Comparison of ENCODE assay signal across 17 mouse cellular contexts in the genomic region with DNA sequence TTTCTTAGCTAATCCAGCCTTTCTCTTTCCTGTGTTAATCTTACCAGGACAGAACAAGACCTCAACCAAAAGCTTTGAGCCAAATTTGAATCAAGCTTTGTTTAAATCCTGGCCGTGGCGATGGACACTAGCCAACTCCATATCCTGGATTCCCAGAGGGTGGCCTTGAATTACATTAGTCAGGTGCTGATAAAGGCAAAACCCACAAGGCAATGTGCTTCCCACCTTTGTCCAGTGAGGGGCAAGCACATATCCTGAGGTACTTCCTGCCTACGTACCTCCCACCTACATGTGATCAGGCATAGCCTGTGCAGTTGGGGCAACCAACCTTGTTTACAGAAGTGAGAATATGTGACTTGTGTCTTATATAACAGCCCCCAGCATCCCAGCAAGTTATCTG. TPM values are rescaled to one million over a fixed set of nuclear protein-coding genes. Genes with fewer than 3 reads are reported as not detected.
A peak's percentile ranks its signal among the peaks of the same experiment; 100 is the strongest.
DNase-seq lines count a peak whose midpoint lies in the region; ATAC-seq and TF ChIP-seq lines count a peak whose summit lies in the region.
"Had no signal": no experiment of that assay in that cellular context is flagged by ENCODE, and none has a peak within 500 bp of the region (broad histone marks: within the 10 kb centered on the region; RNA-seq: fewer than 3 reads in every experiment).

No protein-coding gene starts in this region.

- H3K9me3 ChIP-seq in forebrain, embryonic 13.5 days (replicated peaks), result no peaks in the 10 kb centered on the region
- H3K9me3 ChIP-seq: forebrain, embryonic 12.5 days; heart, embryonic 10.5 days; hindbrain, embryonic 12.5 days; liver, embryonic 15.5 days; midbrain, embryonic 13.5 days had no signal

- TF ChIP-seq CTCF in cerebellum, adult 2 months (IDR thresholded peaks at IDR 0.05; ENCODE audit: borderline replicate concordance, insufficient read depth, low read depth, low read length), result no peak

- no peak for TF ChIP-seq POLR2A in cerebellum, adult 2 months (IDR thresholded peaks at IDR 0.05; ENCODE audit: borderline replicate concordance, insufficient read depth, low read length)

- H3K27me3 ChIP-seq in cerebellum, adult 2 months (ENCODE audit: control insufficient read depth, insufficient read depth, low read length), result no peaks in the 10 kb centered on the region
- no peaks in the 10 kb centered on the region for H3K27me3 ChIP-seq in forebrain, embryonic 13.5 days
- H3K27me3 ChIP-seq: forebrain, embryonic 12.5 days; hindbrain, embryonic 12.5 days; liver, embryonic 15.5 days; midbrain, embryonic 13.5 days had no signal

- 41% methylated on average over 3 of the region's 3 CpGs for WGBS in cerebellum, adult 2 months
- 60% methylated on average over 3 of the region's 3 CpGs for WGBS in forebrain, embryonic 13.5 days

- H3K27ac ChIP-seq in cerebellum, adult 2 months (ENCODE audit: insufficient read depth, low read length), result no peak overlapping the region
- H3K27ac ChIP-seq in forebrain, embryonic 13.5 days, result no peak overlapping the region
- H3K27ac ChIP-seq: forebrain, embryonic 12.5 days; heart, embryonic 10.5 days; hindbrain, embryonic 12.5 days; liver, embryonic 15.5 days; midbrain, embryonic 13.5 days had no signal

- ATAC-seq in cerebellum, adult (ENCODE audit: insufficient number of reproducible peaks, low FRiP score, low TSS enrichment), result no peak
- ATAC-seq in forebrain, embryonic 13.5 days, result no peak
- ATAC-seq: activated CD4-positive, CD25-positive, alpha-beta regulatory T cell, adult 4 months; midbrain, embryonic 13.5 days had no signal

- H3K4me3 ChIP-seq in cerebellum, adult 2 months (replicated peaks; ENCODE audit: insufficient read depth, low read depth, low read length), result no peak overlapping the region
- no peak overlapping the region for H3K4me3 ChIP-seq in forebrain, embryonic 13.5 days
- H3K4me3 ChIP-seq: forebrain, embryonic 12.5 days; heart, embryonic 10.5 days; hindbrain, embryonic 12.5 days; liver, embryonic 15.5 days; midbrain, embryonic 13.5 days had no signal

- no peak overlapping the region for H3K9ac ChIP-seq in forebrain, embryonic 13.5 days
- H3K9ac ChIP-seq: forebrain, embryonic 12.5 days; hindbrain, embryonic 12.5 days; liver, embryonic 15.5 days; midbrain, embryonic 13.5 days had no signal

- no peak overlapping the region for H3K4me2 ChIP-seq in forebrain, embryonic 13.5 days
- H3K4me2 ChIP-seq: forebrain, embryonic 12.5 days; hindbrain, embryonic 12.5 days; liver, embryonic 15.5 days; midbrain, embryonic 13.5 days had no signal

- H3K4me1 ChIP-seq in cerebellum, adult 2 months (ENCODE audit: control insufficient read depth, insufficient read depth, low read length), result no peaks in the 10 kb centered on the region; the same call in 1 of the 2 replicates
- H3K4me1 ChIP-seq in forebrain, embryonic 13.5 days, result peaks cover 4% of the 10 kb centered on the region; the same call in 1 of the 2 replicates
- H3K4me1 ChIP-seq: forebrain, embryonic 12.5 days; hindbrain, embryonic 12.5 days; midbrain, embryonic 13.5 days had no signal

- H3K36me3 ChIP-seq in forebrain, embryonic 13.5 days (ENCODE audit: poor library complexity, severe bottlenecking), result no peaks in the 10 kb centered on the region
- H3K36me3 ChIP-seq: forebrain, embryonic 12.5 days; heart, embryonic 10.5 days; hindbrain, embryonic 12.5 days; liver, embryonic 15.5 days; midbrain, embryonic 13.5 days had no signal

- DNase-seq in cerebellum, adult 2 months, result peak; percentile 27 to 30
- peak; percentile 24 for DNase-seq in kidney, postnatal 10 days
- DNase-seq in kidney, postnatal 14 days, result no peak
- peak; percentile 81 for DNase-seq in 416B (ENCODE audit: low read depth)
- DNase-seq in brain, adult 2 months (ENCODE audit: low read depth, low spot score), result peak; percentile 16
- DNase-seq in frontal cortex, adult 2 months (ENCODE audit: extremely low spot score in 1 of 2, low spot score in 1 of 2), result no peak
- DNase-seq: kidney, adult 11 months; thymus, adult 2 months had no signal

RNA-seq across cellular contexts. Expression of a gene that starts 18.9 kb away (rescaled TPM):
- polyA plus RNA-seq in cerebellum, adult 2 months (2012; rRNA removed), result 0.06 and 0.11 TPM in 2 replicates
- 0.06 and 0.08 TPM in 2 replicates for polyA plus RNA-seq in frontal cortex, adult 2 months (2012; rRNA removed)
- polyA plus RNA-seq in forebrain, embryonic 13.5 days (2015; fragmentation: Nextera tagmentation; extraction: Ambion mirVana), result 0.08 TPM in 1 of 2 replicates, not detected in the other
- polyA plus RNA-seq: embryonic facial prominence, embryonic 14.5 days had no signal

RNA-seq across cellular contexts. Expression of a gene that starts 54.5 kb away (rescaled TPM):
- polyA plus RNA-seq in cerebellum, adult 2 months (2012; rRNA removed), result 59.0 and 66.8 TPM in 2 replicates
- 36.6 and 42.4 TPM in 2 replicates for polyA plus RNA-seq in frontal cortex, adult 2 months (2012; rRNA removed)
- 1.8 and 2.5 TPM in 2 replicates for polyA plus RNA-seq in forebrain, embryonic 13.5 days (2015; fragmentation: Nextera tagmentation; extraction: Ambion mirVana)

Comparison
In these comparisons a context has a peak if more than half of its experiments do, and no peak if none do; other contexts are left out.
1. DNase-seq: peak in cerebellum, adult 2 months (2 of 2), kidney, postnatal 10 days (single experiment), 416B (single experiment) and brain, adult 2 months (single experiment); none in kidney, postnatal 14 days (single experiment) and frontal cortex, adult 2 months (0 of 2).
2. RNA of a gene that starts 54.5 kb away (polyA plus RNA-seq): 59.0 to 66.8 TPM in cerebellum, adult 2 months and 36.6 to 42.4 TPM in frontal cortex, adult 2 months; 1.8 to 2.5 TPM in forebrain, embryonic 13.5 days; every median in the first group is over 10 times any median in the second.